Mouse (Mus musculus) embryonic facial prominence, embryonic 15.5 days (tissue): ENCODE measurements around the gene Mcoln3. TPM values are rescaled to one million over a fixed set of nuclear protein-coding genes. Genes with fewer than 3 reads are reported as not detected.

Experiments used
- ATAC-seq: fragments of 200-750 bp; cut with Nextera tagmentation; 2 replicates; pipeline ENCODE4 v1.8.0; 2017; ENCODE audit warnings: low read depth, moderate TSS enrichment; ENCODE audit not compliant: insufficient number of reproducible peaks, low FRiP score, low TSS enrichment
- H3K27ac ChIP-seq: fragments of 300-500 bp; sonication (generic); replicated peaks from 2 replicates; pipeline ENCODE4 v1.5.1; 2015; ENCODE audit warnings: mild to moderate bottlenecking, inconsistent platforms
- H3K27me3 ChIP-seq: fragments of 300-500 bp; sonication (generic); 2 replicates; pipeline ENCODE4 v1.6.1; 2015; ENCODE audit warnings: inconsistent platforms
- H3K36me3 ChIP-seq: fragments of 300-500 bp; sonication (generic); 2 replicates; pipeline ENCODE4 v1.6.1; 2015; ENCODE audit warnings: mild to moderate bottlenecking, inconsistent platforms
- H3K4me1 ChIP-seq: fragments of 300-500 bp; sonication (generic); 2 replicates; pipeline ENCODE4 v1.6.1; 2015; ENCODE audit warnings: inconsistent platforms
- H3K4me2 ChIP-seq: fragments of 300-500 bp; sonication (generic); replicated peaks from 2 replicates; pipeline ENCODE4 v1.6.1; 2015; ENCODE audit warnings: mild to moderate bottlenecking, inconsistent platforms
- H3K4me3 ChIP-seq: fragments of 300-500 bp; sonication (generic); replicated peaks from 2 replicates; pipeline ENCODE4 v1.5.1; 2015; ENCODE audit warnings: mild to moderate bottlenecking, inconsistent platforms
- H3K9ac ChIP-seq: fragments of 300-500 bp; sonication (generic); 2 replicates; pipeline ENCODE4 v1.6.1; 2015; ENCODE audit warnings: inconsistent platforms
- H3K9me3 ChIP-seq: fragments of 300-500 bp; sonication (generic); replicated peaks from 2 replicates; pipeline ENCODE4 v1.6.1; 2016; ENCODE audit warnings: inconsistent platforms
- WGBS: fragments of 180-500 bp; shearing (Covaris S2); methylation state at CpG from one replicate; pipeline ENCODE4 v1.1.7; 2015; 5-methylcytosine and 5-hydroxymethylcytosine counted together
- polyA plus RNA-seq: library from polyadenylated mRNA; unstranded; fragments of >200 nt; fragmentation: Nextera tagmentation; extraction: Ambion mirVana; gene quantifications from 2 replicates; pipeline ENCODE4 v1.2.1, GENCODE M21; 2015

Gene Mcoln3
- polyA plus RNA-seq, 1 experiment from 2014 or later: 7.8 TPM

- Histone ChIP-seq H3K4me1 (no peaks in the 10 kb centered on the region), H3K36me3 (no peaks in the 10 kb centered on the region), H3K27me3 (no peaks in the 10 kb centered on the region; the same call in 1 of the 2 replicates), H3K4me2 (peak overlapping the region; percentile 58; the same call in 1 of the 2 replicates), H3K9me3 (no peaks in the 10 kb centered on the region), H3K9ac (no peak overlapping the region), H3K4me3 (no peak overlapping the region), H3K27ac (no peak overlapping the region)
- 72% methylated on average over 7 of the region's 7 CpGs for WGBS
- ATAC-seq: no peak
Measured at GRCm38 (mm10) chr3:146177295-146177694, 60.0 kb downstream of the Mcoln3 start.

GRCm38 (mm10) chr3:146177748-146178582 is 60.7 kb downstream of the Mcoln3 start:
- Histone ChIP-seq H3K27ac (no peak overlapping the region), H3K4me2 (peak overlapping the region; percentile 58), H3K27me3 (no peaks in the 10 kb centered on the region; the same call in 1 of the 2 replicates), H3K9me3 (no peaks in the 10 kb centered on the region), H3K4me3 (peak overlapping the region; percentile 34), H3K9ac (no peak overlapping the region), H3K36me3 (no peaks in the 10 kb centered on the region), H3K4me1 (no peaks in the 10 kb centered on the region)
- WGBS: 5% methylated on average over 16 of the region's 16 CpGs
- ATAC-seq: peak; percentile 58

- no peak for ATAC-seq
- no peak overlapping the region for H3K4me2 ChIP-seq
- WGBS: 37% methylated on average over 2 of the region's 2 CpGs
Measured at GRCm38 (mm10) chr3:146180341-146180740, 63.1 kb downstream of the Mcoln3 start.

GRCm38 (mm10) chr3:146180986-146181385 is 63.7 kb downstream of the Mcoln3 start:
- no peak overlapping the region for H3K27ac ChIP-seq
- whole genome bisulfite sequencing: 37% methylated on average over 3 of the region's 3 CpGs
- H3K9ac ChIP-seq: no peak overlapping the region
- no peaks in the 10 kb centered on the region; the same call in none of the 2 replicates for H3K27me3 ChIP-seq
- H3K4me1 ChIP-seq: no peaks in the 10 kb centered on the region
- no peak for ATAC-seq
- H3K4me2 ChIP-seq: no peak overlapping the region
- no peaks in the 10 kb centered on the region for H3K36me3 ChIP-seq
- no peaks in the 10 kb centered on the region for H3K9me3 ChIP-seq
- H3K4me3 ChIP-seq: no peak overlapping the region

More at GRCm38 (mm10) chr3:146180341-146180740, 63.1 kb downstream of the Mcoln3 start:
- Histone ChIP-seq H3K27me3 (no peaks in the 10 kb centered on the region; the same call in none of the 2 replicates), H3K36me3 (no peaks in the 10 kb centered on the region), H3K27ac (no peak overlapping the region), H3K9ac (no peak overlapping the region), H3K9me3 (no peaks in the 10 kb centered on the region), H3K4me3 (no peak overlapping the region), H3K4me1 (no peaks in the 10 kb centered on the region)

GRCm38 (mm10) chr3:146184992-146185657 is 67.9 kb downstream of the Mcoln3 start:
- Histone ChIP-seq H3K4me3 (no peak overlapping the region), H3K27ac (no peak overlapping the region), H3K36me3 (no peaks in the 10 kb centered on the region), H3K4me2 (no peak overlapping the region), H3K9me3 (no peaks in the 10 kb centered on the region), H3K9ac (no peak overlapping the region), H3K27me3 (no peaks in the 10 kb centered on the region; the same call in none of the 2 replicates), H3K4me1 (no peaks in the 10 kb centered on the region)
- no peak for ATAC-seq
- WGBS: 22% methylated on average over 13 of the region's 13 CpGs

GRCm38 (mm10) chr3:146186033-146186432 is 68.8 kb downstream of the Mcoln3 start:
- Histone ChIP-seq H3K9ac (no peak overlapping the region), H3K36me3 (no peaks in the 10 kb centered on the region), H3K4me1 (no peaks in the 10 kb centered on the region), H3K27ac (no peak overlapping the region), H3K4me3 (no peak overlapping the region), H3K27me3 (no peaks in the 10 kb centered on the region; the same call in none of the 2 replicates), H3K9me3 (no peaks in the 10 kb centered on the region), H3K4me2 (no peak overlapping the region)
- WGBS: 57% methylated on average over 10 of the region's 10 CpGs
- ATAC-seq: no peak

- H3K4me2 ChIP-seq: no peak overlapping the region
- 64% methylated on average over 10 of the region's 10 CpGs for WGBS
- no peaks in the 10 kb centered on the region for H3K36me3 ChIP-seq
- H3K27me3 ChIP-seq: no peaks in the 10 kb centered on the region
- H3K27ac ChIP-seq: no peak overlapping the region
- no peak for ATAC-seq
- H3K4me3 ChIP-seq: no peak overlapping the region
- no peaks in the 10 kb centered on the region for H3K4me1 ChIP-seq
- H3K9me3 ChIP-seq: no peaks in the 10 kb centered on the region
- no peak overlapping the region for H3K9ac ChIP-seq
Measured at GRCm38 (mm10) chr3:146189933-146190332, 72.7 kb downstream of the Mcoln3 start.

Other genes starting within 250 kb of the Mcoln3 start
- gene Bcl10, start 194.6 kb upstream of the Mcoln3 start, polyA plus RNA-seq: 50.1 and 51.8 TPM in 2 replicates
- gene 2410004B18Rik, start 179.4 kb upstream of the Mcoln3 start, polyA plus RNA-seq: 49.1 and 49.9 TPM in 2 replicates
- 1.6 and 1.7 TPM in 2 replicates for gene Syde2, start 129.6 kb upstream of the Mcoln3 start, polyA plus RNA-seq
- gene Wdr63, start 9.3 kb upstream of the Mcoln3 start, polyA plus RNA-seq: 2.6 and 8.3 TPM in 2 replicates
- 0.93 and 1.1 TPM in 2 replicates for gene Mcoln2, start 32.4 kb downstream of the Mcoln3 start, polyA plus RNA-seq
- 4.6 and 5.3 TPM in 2 replicates for gene Lpar3, start 103.5 kb downstream of the Mcoln3 start, polyA plus RNA-seq